Mouse (Mus musculus) liver, adult 2 months (tissue): Measurements from ENCODE around the gene Gsg1l. TPM values are rescaled to one million over a fixed set of nuclear protein-coding genes. Genes with fewer than 3 reads are reported as not detected.

Experiments used
- DNase-seq: peaks from one replicate; pipeline ENCODE4 v3.0.0-alpha.2; 2011; ENCODE audit warnings: low read depth, low spot score; ENCODE audit errors: extremely low read depth
- H3K27ac ChIP-seq: fragments of 200-500 bp; replicated peaks from 2 replicates; pipeline ENCODE4 v1.5.1; 2012; ENCODE audit warnings: low read depth, mild to moderate bottlenecking, control low read depth, inconsistent platforms, low read length; ENCODE audit not compliant: insufficient read depth
- H3K27me3 ChIP-seq: fragments of 200-500 bp; 2 replicates; pipeline ENCODE4 v1.6.1; 2012; ENCODE audit warnings: mild to moderate bottlenecking, moderate library complexity, low read length, inconsistent platforms; ENCODE audit not compliant: control insufficient read depth, insufficient read depth
- H3K36me3 ChIP-seq: fragments of 200-500 bp; 2 replicates; pipeline ENCODE4 v1.6.1; 2012; ENCODE audit warnings: low read length, inconsistent platforms; ENCODE audit not compliant: control insufficient read depth, insufficient read depth
- H3K4me1 ChIP-seq: fragments of 200-500 bp; 2 replicates; pipeline ENCODE4 v1.6.1; 2011; ENCODE audit warnings: low read length; ENCODE audit not compliant: control insufficient read depth, insufficient read depth
- H3K4me3 ChIP-seq: fragments of 200-500 bp; 2 replicates; pipeline ENCODE4 v1.5.1; 2011; ENCODE audit warnings: low read depth, mild to moderate bottlenecking, control low read depth, low read length, moderate library complexity; ENCODE audit not compliant: insufficient read depth
- H3K79me2 ChIP-seq: fragments of 200-500 bp; 2 replicates; pipeline ENCODE4 v1.6.1; 2012; ENCODE audit warnings: inconsistent platforms, mild to moderate bottlenecking, low read length, moderate library complexity; ENCODE audit not compliant: control insufficient read depth, insufficient read depth
- H3K9ac ChIP-seq: fragments of 200-500 bp; 2 replicates; pipeline ENCODE4 v1.6.1; 2012; ENCODE audit warnings: low read depth, mild to moderate bottlenecking, control low read depth, inconsistent platforms, low read length
- CTCF ChIP-seq: fragments of 200-500 bp; IDR thresholded peaks from 2 replicates; pipeline ENCODE4 v1.5.1; 2011; ENCODE audit warnings: low read depth, low read length, control low read depth
- POLR2A ChIP-seq: fragments of 200-500 bp; IDR thresholded peaks from 2 replicates; pipeline ENCODE4 v1.6.1; 2011; ENCODE audit warnings: low read length, control low read depth; ENCODE audit not compliant: insufficient read depth; ENCODE audit errors: extremely low read depth
- WGBS: fragments of 180-500 bp; shearing (Covaris S2); methylation state at CpG from one replicate; pipeline ENCODE4 v1.1.7; 2018; 5-methylcytosine and 5-hydroxymethylcytosine counted together
- polyA plus RNA-seq: library from polyadenylated mRNA; depleted of rRNA; stranded (reverse); fragments of >200 nt; gene quantifications from 2 replicates; pipeline ENCODE4 v1.2.3, GENCODE M21; 2012
- total RNA-seq: library from RNA; depleted of rRNA; stranded (reverse); fragments of >200 nt; gene quantifications from 2 replicates; pipeline ENCODE4 v1.2.3, GENCODE M21; 2014

The Gsg1l gene
- total and polyA plus RNA-seq, 2 experiments = 0.31 TPM; not detected in 1

- Histone ChIP-seq H3K27me3 (no peaks in the 10 kb centered on the region), H3K9ac (no peak overlapping the region), H3K36me3 (peaks cover under 1% of the 10 kb centered on the region; the same call in 1 of the 2 replicates), H3K27ac (no peak overlapping the region), H3K4me3 (no peak overlapping the region), H3K79me2 (no peaks in the 10 kb centered on the region), H3K4me1 (no peaks in the 10 kb centered on the region)
- WGBS = 63% methylated on average over 5 of the region's 5 CpGs
- DNase-seq = no peak
- no peak for TF ChIP-seq POLR2A
These were observed 14.4 kb upstream of the Gsg1l start for GRCm38 (mm10) chr7:126096596-126096995.

GRCm38 (mm10) chr7:126094738-126095137, 12.5 kb upstream of the Gsg1l start:
- Histone ChIP-seq H3K36me3 (no peaks in the 10 kb centered on the region), H3K4me3 (no peak overlapping the region), H3K4me1 (no peaks in the 10 kb centered on the region), H3K27ac (no peak overlapping the region), H3K79me2 (no peaks in the 10 kb centered on the region), H3K9ac (no peak overlapping the region), H3K27me3 (no peaks in the 10 kb centered on the region)
- TF ChIP-seq POLR2A (no peak), CTCF (no peak)
- WGBS = 90% methylated on average over 5 of the region's 5 CpGs
- DNase-seq = no peak

- H3K79me2 ChIP-seq = no peaks in the 10 kb centered on the region
- no peaks in the 10 kb centered on the region for H3K4me1 ChIP-seq
- no peak for DNase-seq
- H3K27me3 ChIP-seq = no peaks in the 10 kb centered on the region
- TF ChIP-seq POLR2A = no peak
- TF ChIP-seq CTCF = no peak
- H3K36me3 ChIP-seq = no peaks in the 10 kb centered on the region
- H3K27ac ChIP-seq = no peak overlapping the region
- H3K9ac ChIP-seq = no peak overlapping the region
- WGBS = 46% methylated on average over 3 of the region's 3 CpGs
- H3K4me3 ChIP-seq = no peak overlapping the region
These were observed 11.0 kb upstream of the Gsg1l start for GRCm38 (mm10) chr7:126093162-126093561.

- DNase-seq = peak; percentile 26
- no peaks in the 10 kb centered on the region for H3K4me1 ChIP-seq
- 18% methylated on average over 6 of the region's 6 CpGs for WGBS
- H3K79me2 ChIP-seq = no peaks in the 10 kb centered on the region
- no peaks in the 10 kb centered on the region for H3K36me3 ChIP-seq
- no peak overlapping the region for H3K27ac ChIP-seq
- TF ChIP-seq POLR2A (no peak), CTCF (peak; percentile 73; the same call in 1 of the 2 replicates)
- H3K27me3 ChIP-seq = no peaks in the 10 kb centered on the region
- no peak overlapping the region for H3K9ac ChIP-seq
- H3K4me3 ChIP-seq = no peak overlapping the region
These were observed 7.6 kb upstream of the Gsg1l start for GRCm38 (mm10) chr7:126089782-126090181.

- no peak overlapping the region for H3K4me3 ChIP-seq
- no peaks in the 10 kb centered on the region for H3K4me1 ChIP-seq
- WGBS = 17% methylated on average over 6 of the region's 6 CpGs
- 0 out of 2 replicates have a peak, but pooled peaks cover 3% of the 10 kb centered on the region for H3K27me3 ChIP-seq
- H3K9ac ChIP-seq = no peak overlapping the region
- no peak overlapping the region for H3K27ac ChIP-seq
- H3K36me3 ChIP-seq = no peaks in the 10 kb centered on the region
- TF ChIP-seq POLR2A (no peak), CTCF (peak; percentile 9; the same call in 1 of the 2 replicates)
- DNase-seq = no peak
- H3K79me2 ChIP-seq = no peaks in the 10 kb centered on the region
These were observed 5.9 kb upstream of the Gsg1l start for GRCm38 (mm10) chr7:126088155-126088554.

GRCm38 (mm10) chr7:126087602-126088001, 5.4 kb upstream of the Gsg1l start:
- no peak for TF ChIP-seq POLR2A
- TF ChIP-seq CTCF = no peak
- Histone ChIP-seq H3K4me3 (no peak overlapping the region), H3K9ac (no peak overlapping the region), H3K4me1 (no peaks in the 10 kb centered on the region), H3K79me2 (no peaks in the 10 kb centered on the region), H3K36me3 (no peaks in the 10 kb centered on the region), H3K27me3 (peaks cover 4% of the 10 kb centered on the region; the same call in 1 of the 2 replicates), H3K27ac (no peak overlapping the region)
- no peak for DNase-seq
- WGBS = 62% methylated on average over 10 of the region's 10 CpGs
